Mouse (Mus musculus) activated CD4-positive, CD25-positive, alpha-beta regulatory T cell, adult 4 months (primary cell): Measurements from ENCODE around the gene Tnfsf11. TPM values are rescaled to one million over a fixed set of nuclear protein-coding genes. Genes with fewer than 3 reads are reported as not detected.

Experiments
- ATAC-seq: one replicate; pipeline ENCODE4 v1.8.0; 2017
- polyA plus RNA-seq, 2 experiments: library from polyadenylated mRNA; unstranded; fragments of 100-300 nt; shearing (Covaris generic); gene quantifications; one replicate each; pipeline ENCODE4 v1.2.1; 2017

Tnfsf11 gene
- polyA plus RNA-seq, 2 experiments from 2014 or later, result 10.7 to 12.4 TPM

DNA sequence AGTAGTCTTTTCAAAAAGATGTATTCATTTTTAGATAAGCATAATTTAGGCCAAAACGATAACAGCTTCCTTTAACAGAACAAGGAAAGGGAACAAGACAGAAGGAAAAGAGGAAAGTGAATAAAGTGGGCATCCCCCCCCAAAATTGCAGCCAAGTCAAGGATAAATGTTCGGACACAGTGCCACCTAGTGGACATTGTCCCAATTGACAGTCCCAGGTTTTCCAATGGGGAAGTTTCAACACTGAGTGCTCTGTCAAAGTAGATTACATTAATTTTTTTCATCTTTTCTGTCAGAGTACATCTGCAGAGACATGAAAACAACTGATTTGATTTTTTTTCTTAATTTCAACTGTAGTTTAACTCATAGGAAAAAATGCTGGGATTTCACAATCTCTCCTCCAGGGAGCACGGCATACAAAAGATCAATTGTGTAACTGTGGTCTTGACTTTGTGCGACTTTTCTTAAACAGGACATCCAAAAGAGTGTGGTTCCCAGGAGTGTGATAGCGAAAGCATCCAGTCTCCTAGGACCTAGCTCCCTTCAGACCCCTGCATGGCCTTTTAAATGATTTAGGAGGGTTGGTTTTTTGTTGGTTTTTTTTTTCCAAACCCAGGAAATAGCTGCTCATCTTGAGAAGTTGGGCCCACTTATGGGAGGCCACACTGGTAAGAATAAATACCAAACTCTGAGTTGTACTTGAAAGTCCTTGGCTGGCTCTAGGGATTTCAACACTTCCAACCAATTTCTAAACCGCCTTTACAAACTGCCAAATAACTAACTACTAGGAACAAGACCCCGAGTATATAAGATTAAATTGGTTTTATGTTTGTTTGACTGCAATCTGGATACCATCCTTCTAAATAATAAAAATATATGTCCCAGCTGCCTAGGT, 19.7 kb downstream of the Tnfsf11 start:
- peak; percentile 32 for ATAC-seq

DNA sequence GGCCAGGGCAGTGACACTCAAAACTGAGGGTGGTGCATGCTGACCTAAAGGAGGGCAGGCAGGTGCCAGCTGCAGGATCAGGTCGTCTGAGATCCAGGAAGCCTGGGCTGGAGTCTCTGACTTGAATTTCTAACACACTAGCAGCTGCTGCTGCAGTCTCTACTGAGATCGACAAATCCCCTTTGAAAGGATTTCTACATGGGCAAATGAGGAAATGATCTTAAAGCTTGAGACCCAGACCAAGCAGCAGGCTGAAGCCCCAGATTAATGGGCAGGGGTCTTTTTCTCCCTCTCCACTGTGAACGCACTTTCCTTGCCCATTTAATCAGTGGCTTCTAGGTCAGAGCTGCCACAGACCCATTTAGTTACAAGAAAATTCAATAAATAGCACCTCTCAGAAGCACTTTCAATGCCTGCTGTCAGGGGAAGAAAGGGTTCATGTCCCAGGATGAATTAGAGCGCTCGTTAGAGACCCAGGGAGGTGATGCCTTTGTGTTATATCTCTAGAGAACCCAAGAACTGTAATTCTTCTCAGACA, 21.8 kb downstream of the Tnfsf11 start:
- no peak for ATAC-seq

DNA sequence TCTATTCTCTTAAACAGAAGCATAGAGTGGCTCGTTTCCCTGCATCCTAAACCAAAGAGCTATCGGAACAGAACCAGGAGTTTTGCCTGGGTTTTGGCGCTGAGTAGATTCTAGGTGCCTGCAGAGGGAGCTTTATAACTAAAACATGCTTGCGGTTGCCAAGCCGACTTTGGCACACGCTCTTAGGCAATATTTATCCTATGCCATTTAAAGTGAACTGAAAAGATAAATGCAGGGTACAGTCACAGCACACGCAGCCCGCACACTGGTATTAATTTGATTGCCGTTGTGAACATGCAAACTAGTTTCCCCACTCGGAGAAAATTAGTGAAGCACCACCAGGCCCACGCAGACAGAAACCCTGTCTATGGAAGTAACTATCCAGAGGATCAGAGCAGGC, 25.4 kb downstream of the Tnfsf11 start:
- no peak for ATAC-seq

DNA sequence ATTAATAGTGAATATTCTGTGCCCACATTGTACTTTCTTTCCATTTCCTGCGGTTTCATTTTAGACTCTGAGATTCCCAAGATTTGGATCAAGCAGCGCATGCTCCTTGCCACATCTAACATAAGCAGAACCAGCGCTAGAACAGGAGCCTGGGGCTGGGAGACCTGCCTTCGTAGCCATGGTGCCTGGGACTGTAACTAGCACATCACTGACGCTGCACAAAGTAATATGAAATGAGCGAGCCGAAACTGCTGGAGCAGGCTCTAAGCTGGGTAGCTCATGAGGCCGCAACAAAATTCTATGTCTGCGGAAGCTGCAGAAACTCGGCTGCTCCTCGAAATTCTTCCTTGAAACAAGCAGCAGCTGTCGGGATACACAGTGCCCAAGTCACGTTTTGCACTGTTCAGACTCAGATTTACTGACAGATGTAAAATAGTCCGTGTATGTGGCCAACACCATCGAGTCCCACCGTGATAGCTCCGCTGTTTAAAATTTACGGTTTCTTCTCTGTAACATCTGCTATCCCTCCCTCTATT, 31.4 kb downstream of the Tnfsf11 start:
- ATAC-seq, result no peak

DNA sequence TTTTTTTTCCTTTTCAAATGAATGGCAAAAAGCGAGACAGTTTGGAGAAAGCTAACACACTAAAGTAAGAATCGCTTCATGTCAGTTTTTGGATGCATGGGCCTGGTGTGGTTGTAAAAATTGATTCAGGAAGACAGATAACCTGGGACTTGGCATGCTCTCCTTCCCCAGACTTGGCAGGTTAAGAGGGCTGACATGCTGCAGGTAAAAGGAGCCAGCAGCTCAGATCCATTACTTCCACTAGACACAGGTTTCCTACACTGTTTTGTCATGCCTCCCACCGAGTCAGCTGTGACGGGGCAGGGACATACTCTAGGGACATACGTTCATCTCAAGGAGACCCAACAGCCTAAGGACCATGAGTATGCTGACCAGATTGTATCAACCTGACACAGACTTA, 33.0 kb downstream of the Tnfsf11 start:
- ATAC-seq, result no peak

DNA sequence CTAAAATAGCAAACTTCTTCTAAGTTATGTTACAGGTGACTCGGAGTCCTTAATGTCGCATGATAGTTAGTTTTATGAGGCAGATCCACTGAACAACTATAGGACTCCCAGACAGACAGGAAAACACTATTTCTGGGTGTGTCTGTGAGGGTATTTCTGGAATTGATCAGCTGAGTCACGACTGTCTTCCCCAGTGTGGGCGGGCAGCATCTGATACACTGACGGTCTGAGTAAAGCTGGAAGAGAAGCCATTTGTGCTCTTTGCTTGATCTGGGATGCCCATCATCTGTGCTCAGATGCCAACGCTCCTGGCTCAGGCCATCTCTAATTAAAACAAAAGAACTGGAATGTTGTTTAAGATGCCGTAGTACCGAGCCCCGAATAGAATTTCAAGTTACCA, 33.7 kb downstream of the Tnfsf11 start:
- no peak for ATAC-seq

DNA sequence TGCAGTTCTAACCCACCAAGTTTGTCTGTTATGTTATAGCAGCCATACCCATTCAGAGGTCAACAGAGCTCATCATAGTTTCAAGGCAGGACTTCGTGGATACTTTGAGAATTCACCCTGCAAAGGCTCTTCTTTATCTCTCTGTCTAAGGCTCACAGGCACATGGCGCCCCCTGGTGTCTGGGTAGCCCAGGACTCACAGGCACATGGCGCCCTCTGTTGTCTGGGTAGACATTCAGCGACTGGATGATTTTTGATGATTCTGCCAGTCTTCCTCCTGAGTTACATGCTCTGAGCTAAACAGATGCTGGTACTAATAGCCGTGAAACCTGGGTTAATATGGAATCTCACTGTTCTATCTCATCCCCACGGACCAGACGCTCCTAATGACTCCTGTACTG, 34.3 kb downstream of the Tnfsf11 start:
- no peak for ATAC-seq

DNA sequence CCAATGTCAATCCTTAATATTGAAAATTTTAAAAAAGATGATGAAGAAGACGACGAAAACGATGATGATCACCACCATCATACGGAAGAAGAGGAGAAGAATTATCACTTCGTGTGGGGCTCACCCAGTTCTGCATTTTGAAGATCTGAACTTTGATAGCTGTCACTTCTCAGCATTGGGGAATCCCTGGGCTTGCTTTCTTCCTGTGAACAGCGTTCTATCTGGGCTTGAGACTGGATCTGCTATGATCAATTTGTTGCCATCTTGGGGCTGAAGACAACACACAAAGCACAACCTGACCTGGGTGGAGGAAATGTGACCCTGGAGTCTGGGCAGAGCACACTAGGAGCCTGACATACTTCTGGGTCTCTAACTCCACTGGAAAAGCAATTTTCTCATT, 43.0 kb downstream of the Tnfsf11 start:
- ATAC-seq, result peak; percentile 52

DNA sequence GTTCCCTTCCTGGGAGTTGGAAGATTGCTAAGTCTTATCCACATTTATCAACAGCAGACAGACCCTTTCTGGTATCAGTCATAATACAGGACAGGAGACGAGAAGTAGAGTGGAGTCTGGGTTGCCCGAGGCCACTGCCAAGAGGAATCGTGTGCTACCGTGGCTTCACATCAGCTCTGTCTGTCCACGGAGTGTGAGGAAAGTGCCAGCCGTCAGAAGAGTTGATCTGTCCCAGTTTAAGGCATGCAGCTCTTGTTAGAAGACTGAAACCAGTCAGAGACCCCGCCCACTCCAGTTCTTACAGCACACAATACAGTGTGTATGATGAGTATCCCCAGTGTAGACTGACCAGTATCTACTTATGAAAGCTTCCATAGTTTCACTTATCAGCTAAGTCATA, 45.2 kb downstream of the Tnfsf11 start:
- ATAC-seq, result no peak

DNA sequence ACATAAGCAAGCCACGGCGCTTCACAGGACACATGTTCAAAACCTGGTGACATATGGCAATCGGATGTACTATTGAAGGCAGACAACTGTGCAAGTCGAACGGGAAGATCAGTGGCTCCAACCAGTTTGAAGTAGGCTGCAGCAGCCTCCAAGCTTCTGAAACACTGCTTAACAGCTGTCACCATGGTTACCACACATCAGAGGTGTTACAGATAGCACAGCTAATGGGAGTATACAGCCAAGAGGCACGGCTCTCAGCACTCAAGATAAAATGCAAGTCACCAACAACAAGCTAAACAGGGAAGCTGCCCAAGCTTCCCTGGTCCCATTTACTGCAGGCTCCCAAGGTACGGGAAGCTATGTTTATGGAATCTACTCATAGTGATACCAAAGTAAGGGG, 46.6 kb downstream of the Tnfsf11 start:
- no peak for ATAC-seq

DNA sequence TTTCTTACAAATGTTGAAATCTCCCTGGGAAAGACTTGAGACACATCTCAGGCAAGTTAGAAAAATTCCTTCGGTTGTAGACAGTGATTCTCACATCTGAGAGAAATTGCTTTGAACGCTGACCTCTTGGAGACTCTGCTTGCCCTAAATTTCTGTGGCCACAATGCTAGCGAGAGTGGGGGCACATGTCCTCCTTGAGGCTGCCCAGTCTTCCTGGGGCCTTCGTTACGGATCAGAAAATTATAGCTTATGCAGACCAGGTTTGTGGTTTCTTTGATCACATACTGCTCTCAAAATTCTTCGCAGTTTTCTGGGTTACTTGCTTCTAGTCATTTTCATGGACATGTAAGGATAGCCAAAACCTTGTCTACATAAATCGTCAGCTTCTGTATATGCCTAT, 53.8 kb downstream of the Tnfsf11 start:
- ATAC-seq, result no peak

DNA sequence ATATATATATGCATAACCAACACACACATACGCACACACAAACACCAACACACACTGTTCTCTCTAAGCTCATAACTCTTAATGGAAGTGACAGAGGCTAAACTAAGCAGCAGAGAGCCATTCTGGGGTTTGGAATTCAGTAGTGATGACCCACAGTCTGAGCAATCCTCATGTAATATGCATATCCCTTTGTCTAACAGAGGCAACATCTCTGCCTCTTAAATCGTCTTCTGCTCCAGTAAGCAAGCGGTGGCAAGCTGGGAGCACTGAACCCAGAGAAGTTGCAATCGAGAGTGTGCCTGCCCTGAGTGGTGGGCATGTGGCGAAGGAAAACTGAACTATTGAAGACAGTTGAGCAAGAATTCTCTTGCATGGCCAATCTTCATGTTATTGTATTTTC, 61.2 kb downstream of the Tnfsf11 start:
- no peak for ATAC-seq

DNA sequence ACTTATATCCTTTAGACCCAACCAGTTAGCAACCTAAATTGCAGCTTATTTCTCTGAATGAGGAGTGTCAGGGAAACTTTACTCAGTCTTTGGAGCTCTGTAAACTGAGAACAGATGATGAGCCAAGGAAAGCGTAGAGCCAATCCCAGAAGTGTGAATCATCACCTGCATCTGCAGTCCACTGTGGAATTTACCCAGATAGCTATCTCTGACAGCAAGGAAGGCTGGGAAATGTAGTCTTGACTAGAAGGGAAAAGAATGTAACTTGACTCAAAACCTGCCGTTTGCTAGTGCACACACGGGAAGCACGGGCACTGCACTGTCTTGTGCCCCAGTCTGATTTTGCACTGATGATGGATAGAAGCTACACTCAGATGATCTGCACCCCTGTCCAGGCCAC, 63.0 kb downstream of the Tnfsf11 start:
- ATAC-seq, result no peak

DNA sequence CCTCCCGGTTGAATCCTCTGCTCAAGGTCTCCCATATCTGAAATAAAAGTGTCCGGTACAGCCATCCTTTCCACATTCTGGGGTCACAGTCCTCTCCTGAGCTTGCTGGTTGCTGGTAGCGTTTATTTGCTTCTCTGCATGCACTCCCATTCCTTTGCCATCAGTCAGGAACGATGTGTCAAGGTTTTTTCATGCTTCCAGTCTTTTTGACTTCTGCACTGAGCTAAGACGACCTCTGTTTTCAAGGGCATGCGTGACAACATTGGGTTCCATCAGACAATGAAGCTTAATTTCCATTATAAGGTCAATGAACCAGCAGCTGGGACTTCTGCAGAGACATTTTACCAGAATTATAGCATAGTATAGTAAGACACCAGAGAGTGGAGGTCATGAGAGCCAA, 68.5 kb downstream of the Tnfsf11 start:
- ATAC-seq, result no peak

DNA sequence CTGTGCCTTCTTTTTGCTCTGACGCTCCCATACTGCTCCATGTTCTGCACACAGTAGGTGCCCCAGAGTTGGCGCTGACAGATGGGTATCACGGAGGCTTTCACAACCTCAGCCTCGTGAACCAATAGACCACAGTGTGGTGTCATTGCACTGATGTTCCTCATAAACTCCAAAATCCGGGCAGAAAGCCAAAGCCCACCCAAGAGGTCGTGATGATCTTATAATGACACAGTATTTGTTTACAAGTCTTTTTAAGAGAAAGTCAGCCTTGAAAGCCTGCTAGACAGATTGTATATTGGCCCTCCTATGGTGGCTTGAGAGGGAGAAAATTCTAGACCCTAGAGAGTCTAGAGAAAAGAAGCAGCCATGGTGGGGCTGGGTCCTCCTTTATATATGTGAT, 70.6 kb downstream of the Tnfsf11 start:
- no peak for ATAC-seq

DNA sequence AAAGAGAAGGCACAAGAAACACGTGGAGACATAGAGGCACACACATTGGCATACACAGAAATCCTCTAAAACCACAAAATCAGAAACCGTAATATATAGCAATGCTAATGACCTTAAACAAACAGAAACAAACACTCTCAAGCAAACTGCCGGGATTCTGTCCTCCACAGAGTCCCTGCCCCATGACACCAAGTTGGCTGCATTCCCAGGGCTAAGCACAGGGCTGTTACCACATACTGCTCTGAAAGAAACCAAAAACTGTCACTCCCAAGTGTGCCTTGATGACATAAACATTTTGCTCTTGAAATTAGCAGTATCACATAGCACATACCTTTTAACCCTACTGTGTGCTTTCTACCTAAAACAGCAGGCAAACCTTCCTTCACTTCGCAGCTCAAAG, 71.7 kb downstream of the Tnfsf11 start:
- ATAC-seq, result no peak

DNA sequence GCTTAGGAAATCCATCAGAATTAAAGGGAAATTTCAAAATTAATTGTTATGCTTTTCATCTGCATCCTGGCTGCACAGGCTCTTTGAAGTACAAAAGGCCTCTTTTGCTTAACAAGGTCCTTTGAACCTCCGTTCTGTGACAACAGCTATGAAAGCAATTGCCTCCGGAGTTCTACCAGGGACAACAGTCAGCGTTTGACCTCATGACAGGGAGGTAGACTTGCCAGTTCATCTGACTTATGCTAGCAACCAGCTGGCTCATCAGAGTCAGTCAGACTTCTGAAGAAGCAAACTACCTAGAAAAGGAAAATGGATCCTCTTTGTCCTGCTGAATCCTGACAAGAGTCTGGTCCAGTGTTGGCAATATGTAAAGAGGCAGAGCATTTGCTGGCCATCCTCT, 72.5 kb downstream of the Tnfsf11 start:
- ATAC-seq, result no peak

DNA sequence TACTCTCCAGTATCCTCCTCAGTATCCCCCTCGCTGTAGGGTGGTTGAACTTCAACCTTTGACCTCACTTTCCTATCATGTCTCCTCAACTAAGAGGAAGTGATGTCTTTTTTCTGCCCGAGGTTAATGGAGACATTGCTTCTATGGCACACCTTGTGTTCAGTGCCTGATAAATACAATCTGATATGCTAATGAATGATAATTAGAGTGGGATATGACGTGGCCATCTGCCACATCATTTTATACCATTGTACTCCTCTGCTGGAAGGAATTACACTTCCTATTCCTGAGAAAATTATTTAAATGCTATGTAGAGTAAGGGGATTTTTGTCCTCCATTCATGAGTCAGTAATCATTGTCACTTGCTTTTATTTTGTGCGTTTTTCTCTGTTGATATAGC, 78.8 kb downstream of the Tnfsf11 start:
- ATAC-seq, result no peak

Other genes starting within 250 kb of the Tnfsf11 start
- gene Fam216b, start 219.0 kb downstream of the Tnfsf11 start, polyA plus RNA-seq, result not detected
- 10 to 100 TPM in 1 of 2 experiments, 1 to 10 TPM in 1; 6.9 to 11.6 TPM for gene Akap11, start 228.8 kb upstream of the Tnfsf11 start, polyA plus RNA-seq